ENCODE assay signal across 13 mouse cellular contexts in the genomic region with DNA sequence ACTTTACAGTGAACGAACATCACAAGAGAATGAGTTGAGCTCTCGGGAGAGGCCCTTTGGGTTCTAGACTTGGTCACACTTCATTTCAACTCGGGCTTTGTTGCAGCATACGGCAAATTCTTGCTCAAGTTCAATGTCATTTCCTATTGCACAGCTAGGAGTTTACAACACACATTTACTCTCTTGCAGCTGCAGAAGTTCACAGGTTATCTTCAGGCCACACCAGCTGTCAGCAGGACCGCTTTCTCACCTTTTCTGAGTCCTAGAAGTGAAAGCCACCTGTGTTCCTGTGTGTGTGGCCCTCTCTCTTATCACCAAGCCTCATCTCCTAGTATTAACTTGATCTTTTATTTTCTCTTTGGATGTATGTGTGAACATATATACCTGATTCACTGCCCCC. TPM values are rescaled to one million over a fixed set of nuclear protein-coding genes. Genes with fewer than 3 reads are reported as not detected.
DNase-seq lines count a peak whose midpoint lies in the region; ATAC-seq and TF ChIP-seq lines count a peak whose summit lies in the region.
"Had no signal": no experiment of that assay in that cellular context is flagged by ENCODE, and none has a peak within 500 bp of the region (broad histone marks: within the 10 kb centered on the region; RNA-seq: fewer than 3 reads in every experiment).

No protein-coding gene starts in this region.

- no peak overlapping the region for H3K4me2 ChIP-seq in liver, embryonic 14.5 days (ENCODE audit: low read depth)
- no peak overlapping the region for H3K4me2 ChIP-seq in liver, embryonic 11.5 days
- peak overlapping the region; percentile 30 for H3K4me2 ChIP-seq in liver, postnatal 0 days (ENCODE audit: low read depth, low read length)
- H3K4me2 ChIP-seq: limb, embryonic 13.5 days had no signal

- ATAC-seq in liver, embryonic 14.5 days (ENCODE audit: insufficient read depth), result 0 out of 2 replicates have a peak, but pooled peaks have one; percentile 28
- ATAC-seq in liver, embryonic 11.5 days (replicated peaks; ENCODE audit: low FRiP score), result no peak
- ATAC-seq in liver, postnatal 0 days, result peak; percentile 81

- H3K27ac ChIP-seq in liver, embryonic 14.5 days, result no peak overlapping the region
- H3K27ac ChIP-seq in liver, embryonic 11.5 days (ENCODE audit: low read depth, low read length), result no peak overlapping the region
- H3K27ac ChIP-seq in liver, postnatal 0 days (ENCODE audit: low read depth), result peak overlapping the region; percentile 51
- H3K27ac ChIP-seq: limb, embryonic 13.5 days had no signal

- no peaks in the 10 kb centered on the region for H3K27me3 ChIP-seq in liver, embryonic 14.5 days (ENCODE audit: control insufficient read depth, insufficient read depth, low read length)
- H3K27me3 ChIP-seq in liver, embryonic 11.5 days (replicated peaks; ENCODE audit: control insufficient read depth, insufficient read depth, low read length), result no peaks in the 10 kb centered on the region
- H3K27me3 ChIP-seq in liver, postnatal 0 days (ENCODE audit: insufficient read depth, low read length), result no peaks in the 10 kb centered on the region
- H3K27me3 ChIP-seq: limb, embryonic 13.5 days had no signal

- peak; percentile 13 to 22 (median 22) for DNase-seq in liver, embryonic 14.5 days (ENCODE audit: low read depth in 3 of 3, low spot score in 3 of 3)
- DNase-seq in liver, embryonic 11.5 days (ENCODE audit: low spot score), result no peak
- DNase-seq in T-cell, adult 2 months (ENCODE audit: low spot score), result peak; percentile 25
- DNase-seq in liver, postnatal 0 days, result peak; percentile 58
- peak; percentile 83 for DNase-seq in thymus, postnatal 0 days (ENCODE audit: low spot score)
- DNase-seq in cerebellum, adult 9-11 months, result no peak
- no peak for DNase-seq in right cerebral cortex, postnatal 10 days (ENCODE audit: low spot score in 2 of 2)
- no peak for DNase-seq in cerebellum, postnatal 10 days
- DNase-seq: adrenal gland, postnatal 10 days; cerebellum, adult 11-12 months; gastrocnemius, postnatal 36 days; kidney, postnatal 4 days had no signal

- no peak overlapping the region for H3K4me3 ChIP-seq in liver, embryonic 14.5 days (ENCODE audit: insufficient read depth in 1 of 2, low read depth in 2 of 2, low read length in 2 of 2)
- no peak overlapping the region for H3K4me3 ChIP-seq in liver, embryonic 11.5 days (ENCODE audit: low read depth, low read length)
- no peak overlapping the region for H3K4me3 ChIP-seq in liver, postnatal 0 days (ENCODE audit: low read depth, low read length)
- H3K4me3 ChIP-seq: limb, embryonic 13.5 days had no signal

- no peak for TF ChIP-seq CTCF in liver, embryonic 14.5 days (IDR thresholded peaks at IDR 0.05; ENCODE audit: low read depth)
- no peak for TF ChIP-seq CTCF in liver, postnatal 0 days (IDR thresholded peaks at IDR 0.05; ENCODE audit: low read depth)

- no peak for TF ChIP-seq EP300 in liver, embryonic 14.5 days (IDR thresholded peaks at IDR 0.05; ENCODE audit: low read depth)
- TF ChIP-seq EP300 in liver, postnatal 0 days (IDR thresholded peaks at IDR 0.05; ENCODE audit: low read depth), result peak; percentile 63; the same call in 1 of the 2 replicates

- 43% methylated on average over 5 of the region's 5 CpGs for WGBS in liver, embryonic 14.5 days (ENCODE audit: insufficient replicate concordance)
- 65% methylated on average over 5 of the region's 5 CpGs for WGBS in liver, embryonic 11.5 days
- WGBS in liver, postnatal 0 days (ENCODE audit: insufficient replicate concordance), result 38% methylated on average over 5 of the region's 5 CpGs

- no peak overlapping the region for H3K9ac ChIP-seq in liver, embryonic 14.5 days (replicated peaks)
- H3K9ac ChIP-seq in liver, embryonic 11.5 days (ENCODE audit: low read depth, low read length), result no peak overlapping the region
- no peak overlapping the region for H3K9ac ChIP-seq in liver, postnatal 0 days (replicated peaks)
- H3K9ac ChIP-seq: limb, embryonic 13.5 days had no signal

- H3K9me3 ChIP-seq in liver, embryonic 14.5 days (ENCODE audit: control insufficient read depth, low read length), result no peaks in the 10 kb centered on the region
- H3K9me3 ChIP-seq in liver, embryonic 11.5 days (ENCODE audit: control insufficient read depth, low read length), result no peaks in the 10 kb centered on the region
- H3K9me3 ChIP-seq in liver, postnatal 0 days (ENCODE audit: low read length), result no peaks in the 10 kb centered on the region
- H3K9me3 ChIP-seq: limb, embryonic 13.5 days had no signal

- 0 out of 4 replicates have a peak, but pooled peaks cover 0 to 4% of the 10 kb centered on the region in 2 experiments for H3K4me1 ChIP-seq in liver, embryonic 14.5 days (replicated peaks; ENCODE audit: control insufficient read depth in 2 of 2, insufficient read depth in 2 of 2, low read length in 1 of 2)
- no peaks in the 10 kb centered on the region for H3K4me1 ChIP-seq in liver, embryonic 11.5 days (replicated peaks; ENCODE audit: control insufficient read depth, insufficient read depth, low read length)
- peaks cover 5% of the 10 kb centered on the region; the same call in 1 of the 2 replicates for H3K4me1 ChIP-seq in liver, postnatal 0 days (ENCODE audit: insufficient read depth)
- H3K4me1 ChIP-seq: limb, embryonic 13.5 days had no signal

- H3K36me3 ChIP-seq in liver, embryonic 14.5 days (replicated peaks; ENCODE audit: control insufficient read depth, insufficient read depth, low read depth), result no peaks in the 10 kb centered on the region
- no peaks in the 10 kb centered on the region for H3K36me3 ChIP-seq in liver, embryonic 11.5 days (ENCODE audit: control insufficient read depth, insufficient read depth, low read length)
- H3K36me3 ChIP-seq in liver, postnatal 0 days (replicated peaks; ENCODE audit: insufficient read depth, low read length), result no peaks in the 10 kb centered on the region
- H3K36me3 ChIP-seq: limb, embryonic 13.5 days had no signal

RNA-seq across cellular contexts. Expression of gene Lyst, which starts 31.3 kb away (rescaled TPM):
- polyA plus RNA-seq in liver, embryonic 14.5 days (2012; rRNA removed), result 1.4 and 1.8 TPM in 2 replicates
- polyA plus RNA-seq in liver, embryonic 14.5 days (2014; fragmentation: Nextera tagmentation; extraction: Ambion mirVana), result 2.1 and 2.3 TPM in 2 replicates
- 1.8 and 2.0 TPM in 2 replicates for polyA plus RNA-seq in liver, embryonic 11.5 days (2014; fragmentation: Nextera tagmentation; extraction: Ambion mirVana)
- polyA plus RNA-seq in liver, postnatal 0 days (2015; fragmentation: Nextera tagmentation; extraction: Ambion mirVana), result 3.1 and 5.6 TPM in 2 replicates
- 11.5 and 16.3 TPM in 2 replicates for polyA plus RNA-seq in thymus, postnatal 0 days (2015; fragmentation: Nextera tagmentation; extraction: Ambion mirVana)

Comparison
In these comparisons a context has a peak if more than half of its experiments do, and no peak if none do; other contexts are left out.
1. DNase-seq: peak in liver, embryonic 14.5 days (3 of 3), T-cell, adult 2 months (single experiment), liver, postnatal 0 days (single experiment) and thymus, postnatal 0 days (single experiment); none in liver, embryonic 11.5 days (single experiment), cerebellum, adult 9-11 months (single experiment), right cerebral cortex, postnatal 10 days (0 of 2) and cerebellum, postnatal 10 days (0 of 2).